Mouse (Mus musculus) spleen, adult 2 months (tissue): Measurements from ENCODE around the gene Exoc3l.

Experiments used
- CTCF ChIP-seq: fragments of 200-500 bp; IDR thresholded peaks from 2 replicates; pipeline ENCODE4 v1.5.1; 2011; ENCODE audit warnings: mild to moderate bottlenecking, inconsistent platforms; ENCODE audit not compliant: insufficient read depth, insufficient read length, insufficient replicate concordance; ENCODE audit errors: extremely low read depth
- POLR2A ChIP-seq: fragments of 200-500 bp; IDR thresholded peaks from 2 replicates; pipeline ENCODE4 v1.6.1; 2011; ENCODE audit warnings: low read depth, low read length, inconsistent platforms

- no peak for TF ChIP-seq CTCF
- no peak for TF ChIP-seq POLR2A
Measured at GRCm38 (mm10) chr8:105317941-105318340, 22.0 kb upstream of the Exoc3l start.
